Mouse (Mus musculus) gastrocnemius, adult 18-20 months (tissue): ENCODE data around the gene Maats1. TPM values are rescaled to one million over a fixed set of nuclear protein-coding genes. Genes with fewer than 3 reads are reported as not detected.

Experiments used
- DNase-seq: peaks from one replicate; pipeline ENCODE4 v3.0.0; 2021; ENCODE audit warnings: low spot score
- total RNA-seq, 2 experiments: library from RNA; stranded (reverse); gene quantifications; 2 replicates each; pipeline ENCODE4 v1.2.3; 2021

Gene Maats1
- total RNA-seq, 2 experiments from 2014 or later, result not detected

DNA sequence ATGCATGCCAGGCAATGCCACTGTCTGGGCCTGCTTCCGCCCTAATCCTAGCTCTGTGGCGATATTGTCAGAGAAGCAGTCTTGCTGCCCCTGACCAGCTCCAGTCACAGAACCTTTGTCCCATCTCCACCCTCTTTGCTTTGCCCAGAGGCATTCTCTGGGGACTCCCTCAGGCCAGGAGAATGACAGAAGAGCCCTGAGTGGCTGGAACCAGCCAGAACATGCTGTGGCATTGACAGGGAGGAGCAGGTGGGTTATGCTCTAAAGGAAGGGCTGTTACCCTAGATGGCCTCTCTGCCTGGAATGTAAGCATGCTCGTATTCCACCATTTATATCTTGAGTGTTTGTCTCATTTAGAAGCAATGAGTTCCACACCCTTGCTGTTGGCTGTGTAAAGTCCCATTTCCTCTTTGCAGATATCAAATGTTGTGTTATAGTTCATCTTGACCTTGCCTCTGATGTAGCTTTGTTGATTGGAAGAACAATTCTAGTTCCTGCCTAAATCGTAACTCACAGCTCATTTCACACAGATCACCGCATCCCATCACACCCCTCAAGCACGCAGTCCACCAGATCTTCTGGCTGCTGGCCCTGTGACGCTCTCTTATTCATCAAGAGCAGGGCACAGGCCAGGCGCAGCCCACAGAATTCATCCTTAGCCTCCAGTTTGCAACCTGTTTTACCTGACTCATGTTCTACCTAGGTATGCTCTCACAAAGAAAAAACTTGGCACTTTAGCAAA lies 28.9 kb upstream of the Maats1 start:
- peak; percentile 80 for DNase-seq

DNA sequence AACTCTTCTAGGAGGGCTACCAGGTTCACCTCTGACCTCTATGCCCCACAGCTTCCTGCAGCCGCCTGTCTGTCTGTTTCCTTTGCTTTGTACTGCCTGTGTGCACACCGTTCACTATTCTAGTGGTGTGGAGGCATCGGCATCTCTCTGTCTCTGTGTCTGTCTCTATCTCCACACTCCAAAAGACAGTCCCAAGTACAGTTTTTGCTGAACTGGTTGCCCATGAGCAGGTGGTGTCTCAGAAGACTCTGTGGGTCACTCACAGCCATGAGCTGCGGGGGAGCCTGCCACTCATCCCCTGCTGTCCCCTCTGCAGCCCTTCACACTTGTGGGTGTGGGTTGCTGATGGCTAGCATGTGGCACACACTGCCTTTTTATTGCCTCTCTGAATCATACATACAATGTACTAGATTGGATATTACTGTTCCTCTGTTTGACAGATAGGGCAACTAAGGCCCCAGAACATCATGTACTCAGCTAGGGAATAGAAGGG lies 28.1 kb upstream of the Maats1 start:
- no peak for DNase-seq

DNA sequence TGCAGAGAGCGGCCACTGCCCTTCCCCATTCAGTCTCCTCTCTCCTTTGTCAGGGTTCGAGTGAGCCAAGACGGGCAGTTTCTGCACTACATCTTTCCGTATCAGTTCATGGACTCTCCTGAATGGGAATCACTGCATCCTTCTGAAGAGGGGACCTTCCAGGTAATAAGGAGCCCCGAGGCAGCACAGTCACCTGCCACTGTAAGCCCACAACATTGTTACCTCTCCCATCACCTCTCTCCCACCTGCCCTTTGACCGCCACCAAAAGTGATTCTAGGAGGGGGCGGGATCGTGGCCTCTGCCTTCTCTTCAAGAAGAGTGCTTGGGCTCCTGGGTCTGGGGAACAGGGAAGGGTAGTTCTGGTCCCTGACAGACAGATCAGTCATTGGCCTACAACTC lies 27.5 kb upstream of the Maats1 start:
- DNase-seq, result no peak

DNA sequence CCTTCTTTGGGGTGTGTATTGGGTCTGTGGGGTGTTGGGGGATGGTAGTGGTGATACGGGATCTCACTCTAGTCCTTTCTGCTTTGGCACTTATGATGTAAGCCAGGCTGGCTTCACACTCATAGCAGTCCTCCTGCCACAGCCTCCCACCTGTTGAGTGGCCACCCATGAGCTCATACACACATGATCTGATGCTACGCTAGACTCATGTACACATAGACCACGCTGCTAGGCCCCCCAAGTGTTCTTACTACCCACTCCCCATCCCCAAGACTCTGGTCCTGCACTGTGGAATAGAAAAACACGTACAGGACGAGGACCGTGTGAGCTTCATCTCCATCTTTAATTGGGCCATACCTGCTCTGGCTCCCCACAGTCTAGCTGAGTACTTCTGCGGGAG lies 27.1 kb upstream of the Maats1 start:
- no peak for DNase-seq

DNA sequence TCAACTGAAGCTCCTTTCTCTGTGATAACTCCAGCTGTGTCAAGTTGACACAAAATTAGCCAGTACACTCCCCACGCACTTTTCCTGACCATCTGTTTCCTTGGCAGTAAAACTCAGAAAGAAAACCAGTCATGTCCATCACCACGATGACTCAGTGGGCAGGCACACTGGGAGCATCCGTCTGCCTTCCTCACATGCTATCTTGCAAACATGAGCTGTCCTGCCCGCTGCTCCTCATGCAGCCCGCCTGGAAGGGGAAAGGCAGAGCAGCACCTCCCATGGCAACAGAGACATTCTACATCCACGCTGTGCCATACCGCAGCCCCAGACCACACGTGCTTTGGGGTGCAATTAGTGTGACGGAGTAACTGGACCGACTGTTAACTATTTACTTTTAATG lies 26.4 kb upstream of the Maats1 start:
- DNase-seq, result peak; percentile 24

DNA sequence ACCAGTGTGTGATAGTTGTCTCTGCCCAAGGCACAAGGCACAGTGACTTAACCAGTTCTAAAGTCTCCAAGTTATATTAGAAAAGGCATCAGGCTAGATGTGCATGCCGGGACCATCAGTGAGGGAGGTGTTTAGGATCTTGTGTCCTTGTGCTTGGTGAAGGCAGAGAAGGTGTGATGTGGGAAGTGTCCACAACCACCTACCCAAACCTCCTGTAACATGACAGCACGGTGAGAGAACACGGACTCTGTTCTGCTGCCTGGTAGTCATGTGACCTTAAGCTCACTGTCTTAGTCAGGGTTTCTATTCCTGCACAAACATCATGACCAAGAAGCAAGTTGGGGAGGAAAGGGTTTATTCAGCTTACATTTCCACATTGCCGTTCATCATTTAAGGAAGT lies 24.3 kb upstream of the Maats1 start:
- no peak for DNase-seq

DNA sequence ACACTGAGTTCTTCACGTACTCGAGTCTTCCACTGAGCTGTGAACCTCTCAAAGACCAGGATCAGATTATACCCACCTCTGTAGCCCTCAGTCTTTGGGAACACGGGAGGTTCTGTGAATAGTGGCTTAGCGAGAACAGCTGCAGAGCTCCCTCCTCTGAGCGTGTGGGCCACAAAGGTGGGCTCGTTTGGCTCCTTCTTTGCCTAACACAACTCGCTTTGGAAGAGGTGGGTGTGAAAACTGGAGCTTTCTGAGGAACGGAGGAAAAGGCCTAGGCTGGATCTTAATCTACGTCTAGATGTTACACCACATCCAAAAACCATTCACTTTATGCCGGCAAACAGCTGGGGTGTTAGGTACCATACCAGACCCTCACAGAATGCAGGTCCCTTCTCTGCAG lies 23.4 kb upstream of the Maats1 start:
- no peak for DNase-seq

DNA sequence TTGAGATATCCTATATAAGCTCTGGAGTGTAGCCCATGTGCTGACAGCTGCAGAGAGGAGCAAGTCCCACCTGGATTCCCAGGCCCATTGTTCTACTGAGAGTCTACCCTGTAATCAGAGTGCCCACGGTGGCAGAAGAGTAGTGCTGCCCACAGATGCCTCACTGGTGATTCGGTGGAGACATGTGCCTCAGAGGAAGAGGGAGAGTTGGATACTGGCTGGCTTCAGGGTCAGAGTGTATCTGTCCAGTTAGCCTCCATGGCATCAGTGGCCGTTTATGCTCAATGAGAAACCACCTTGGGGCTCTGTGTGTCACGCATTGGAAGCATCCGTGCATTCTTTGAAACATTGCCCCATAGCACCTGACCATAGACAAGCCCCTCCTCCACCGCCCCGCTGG lies 21.7 kb upstream of the Maats1 start:
- no peak for DNase-seq

DNA sequence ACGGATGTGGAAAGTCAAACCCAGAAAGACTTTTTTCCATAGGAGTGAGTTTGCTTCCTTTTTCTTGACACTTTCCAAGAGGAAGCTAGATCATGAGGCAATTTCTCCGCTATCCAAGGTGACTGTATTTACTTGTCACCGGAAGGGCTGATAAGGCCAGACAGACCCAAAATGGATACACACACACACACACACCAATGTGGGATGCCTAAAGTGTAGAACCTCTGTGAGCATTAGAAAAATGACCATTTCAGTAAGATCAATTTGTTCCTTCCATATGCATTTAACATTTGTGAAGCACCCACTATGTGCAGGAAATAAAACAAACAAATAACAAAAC lies 21.3 kb upstream of the Maats1 start:
- no peak for DNase-seq

DNA sequence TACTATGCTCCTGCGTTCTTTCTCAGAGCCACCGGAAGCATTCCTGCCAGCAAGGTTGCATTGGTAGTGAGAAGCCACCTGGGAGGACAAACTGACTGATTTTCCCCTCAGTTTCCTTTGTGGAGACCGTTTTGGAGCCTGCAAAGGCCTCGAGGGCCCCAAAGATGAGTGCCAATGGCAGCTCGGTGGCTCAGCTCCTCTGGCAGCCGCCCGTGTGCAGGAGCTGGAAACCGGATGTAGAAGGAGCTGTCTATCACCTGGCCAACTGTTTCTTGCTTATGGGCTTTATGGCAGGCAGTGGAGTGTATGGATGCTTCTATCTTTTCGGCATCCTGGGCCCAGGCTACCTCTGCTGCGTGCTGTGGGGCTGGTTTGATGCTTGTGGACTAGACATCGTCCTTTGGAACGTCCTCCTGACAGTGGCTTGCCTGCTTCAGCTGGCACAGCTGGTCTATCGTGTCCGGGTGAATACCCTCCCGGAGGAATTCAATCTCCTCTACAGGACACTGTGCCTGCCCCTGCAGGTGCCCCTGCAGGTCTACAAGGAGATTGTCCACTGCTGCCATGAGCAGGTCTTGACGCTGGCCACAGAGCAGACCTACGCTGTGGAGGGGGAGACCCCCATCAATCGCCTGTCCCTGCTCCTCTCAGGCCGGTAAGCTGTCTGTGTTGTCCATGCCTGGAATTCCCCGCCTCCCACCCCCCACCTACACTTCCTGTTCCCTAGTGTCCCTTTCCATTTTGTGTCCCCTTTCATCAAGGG lies 20.7 kb upstream of the Maats1 start:
- DNase-seq, result no peak

DNA sequence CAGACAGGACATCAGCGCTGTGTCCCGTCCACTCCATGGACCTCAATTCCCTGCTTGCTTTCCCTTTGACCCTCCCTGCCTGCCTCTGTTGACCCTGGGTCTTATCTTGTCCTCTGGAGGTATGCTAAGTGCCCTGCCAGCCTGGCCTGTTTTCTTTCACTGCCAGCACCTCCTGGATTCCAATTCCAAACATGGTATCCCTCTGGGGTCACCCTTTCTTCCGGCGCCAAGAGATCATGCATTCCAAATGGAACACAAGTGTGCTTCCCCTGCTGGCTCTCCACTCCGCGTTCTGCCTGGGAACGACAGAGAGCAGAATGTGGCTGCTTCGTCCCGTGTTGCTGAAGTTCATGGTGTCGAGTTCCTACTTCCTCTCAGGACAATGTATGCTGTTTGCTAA lies 20.0 kb upstream of the Maats1 start, which contains the start of gene Popdc2:
TSS of gene Popdc2 (plus strand) at position 277 of the 400 bp plus-strand sequence.
- DNase-seq, result peak; percentile 61

DNA sequence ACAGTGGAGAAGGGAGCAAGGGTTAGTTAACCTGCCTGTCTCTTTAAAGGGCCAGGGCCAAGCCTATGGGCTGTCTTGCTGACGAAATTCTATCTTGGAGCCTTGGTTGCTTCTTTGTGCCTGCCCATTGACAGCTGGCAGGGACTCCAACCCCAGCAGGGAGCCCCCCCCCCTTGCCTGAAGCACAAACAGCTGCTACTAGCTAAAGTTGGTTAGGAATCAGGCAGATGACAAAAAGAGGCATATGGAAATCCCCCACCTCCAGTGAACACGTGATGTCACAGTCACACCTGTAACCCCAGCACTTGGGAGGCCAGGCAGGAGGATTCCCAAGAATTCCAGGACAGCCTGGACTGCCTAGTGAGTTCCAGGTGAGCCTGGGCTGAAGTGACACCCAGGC lies 18.4 kb upstream of the Maats1 start:
- DNase-seq, result no peak

DNA sequence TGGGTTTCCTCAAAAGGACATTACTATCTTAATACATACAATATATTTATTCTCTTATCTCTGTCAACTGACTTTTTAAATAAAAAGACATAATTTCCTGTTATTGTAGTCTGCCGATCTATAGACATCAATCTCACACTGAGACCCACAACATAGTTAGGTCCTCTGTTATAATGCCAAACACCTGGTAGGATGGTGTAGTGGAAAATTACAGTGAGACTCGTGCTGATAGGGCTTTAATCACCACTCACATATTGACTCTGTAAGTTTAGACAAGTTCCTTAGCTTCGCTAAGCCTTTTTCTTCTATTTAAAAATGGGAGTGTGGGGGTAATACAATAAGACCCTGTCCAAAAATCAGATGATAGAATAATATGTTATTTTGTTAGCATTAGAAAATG lies 17.9 kb upstream of the Maats1 start:
- no peak for DNase-seq

DNA sequence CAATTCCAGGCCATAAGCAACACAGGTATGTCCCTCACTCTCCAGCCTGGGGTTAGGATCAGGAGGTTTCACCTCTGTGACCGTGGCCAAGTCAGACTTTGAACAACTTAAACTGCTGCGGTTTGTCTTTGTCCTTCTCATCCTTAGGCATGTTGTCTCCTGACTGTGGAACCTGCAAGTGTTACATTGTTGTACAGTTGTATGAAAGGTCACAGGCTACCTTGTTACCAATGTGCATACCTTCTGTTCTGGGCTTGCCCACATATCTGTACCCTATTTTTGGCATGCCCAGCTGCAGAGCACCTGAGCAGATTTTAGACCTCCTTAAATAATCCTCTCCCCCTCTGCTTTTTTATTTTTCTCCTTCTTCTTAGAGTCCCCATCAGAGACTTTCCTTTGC lies 17.3 kb upstream of the Maats1 start:
- DNase-seq, result no peak

DNA sequence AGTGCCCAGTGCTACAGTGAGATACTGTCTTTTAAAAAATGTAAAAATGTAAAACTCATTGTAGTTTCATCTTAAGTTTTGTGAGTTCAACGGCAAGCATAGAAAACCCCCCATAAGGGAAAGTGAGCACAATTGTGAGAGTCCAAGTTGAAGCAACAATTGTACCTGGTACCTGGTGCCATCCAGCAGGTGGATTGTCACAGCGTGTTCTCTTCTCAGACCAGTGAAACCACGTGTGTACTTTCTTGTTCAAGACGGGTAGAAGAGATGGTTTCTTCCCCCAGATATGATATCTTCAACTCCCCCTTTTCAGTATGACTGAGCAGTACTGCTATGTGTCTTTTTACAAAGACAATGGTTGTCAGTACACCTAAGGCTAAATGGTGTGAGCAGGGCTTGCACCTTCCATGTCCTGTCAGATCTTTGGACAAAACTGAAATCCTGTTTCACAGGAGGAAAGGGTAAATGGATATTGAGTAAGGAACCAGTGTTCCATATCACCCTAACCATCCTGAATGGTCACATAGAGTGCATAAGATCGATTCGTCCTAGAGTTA lies 16.4 kb upstream of the Maats1 start:
- no peak for DNase-seq

DNA sequence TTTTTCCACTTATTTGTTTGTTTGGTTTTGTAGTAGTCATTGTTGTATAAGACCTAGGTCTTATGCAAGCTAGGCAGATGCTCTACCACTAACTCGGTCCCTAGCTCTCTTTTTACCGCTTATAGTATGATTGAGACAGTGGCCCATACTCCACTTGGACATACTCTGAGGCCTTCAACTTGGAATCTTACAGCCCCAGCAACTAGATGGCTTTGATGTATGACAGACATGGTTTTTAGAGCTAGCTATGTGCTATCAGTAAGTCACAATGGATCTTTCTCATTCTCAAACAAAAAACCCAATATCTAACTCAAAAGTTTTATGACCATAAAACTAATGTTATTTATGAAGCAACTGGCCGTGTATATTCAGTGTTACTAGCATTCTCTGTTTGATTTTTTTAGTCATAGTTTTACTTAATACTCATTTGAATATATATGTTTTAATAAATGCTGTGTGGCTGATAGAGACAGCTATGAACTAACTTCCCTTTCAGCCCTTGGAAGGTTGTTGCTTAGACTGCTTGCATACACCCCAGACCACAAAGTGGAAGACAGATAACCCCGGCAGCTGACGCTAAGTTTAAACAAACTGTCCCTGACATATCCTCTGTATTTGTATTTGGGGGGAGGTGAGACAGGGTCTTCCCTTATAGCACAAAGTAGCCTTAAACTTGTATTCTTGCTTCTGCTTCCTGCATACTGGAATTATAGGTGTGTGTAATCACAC lies 12.4 kb upstream of the Maats1 start:
- no peak for DNase-seq

DNA sequence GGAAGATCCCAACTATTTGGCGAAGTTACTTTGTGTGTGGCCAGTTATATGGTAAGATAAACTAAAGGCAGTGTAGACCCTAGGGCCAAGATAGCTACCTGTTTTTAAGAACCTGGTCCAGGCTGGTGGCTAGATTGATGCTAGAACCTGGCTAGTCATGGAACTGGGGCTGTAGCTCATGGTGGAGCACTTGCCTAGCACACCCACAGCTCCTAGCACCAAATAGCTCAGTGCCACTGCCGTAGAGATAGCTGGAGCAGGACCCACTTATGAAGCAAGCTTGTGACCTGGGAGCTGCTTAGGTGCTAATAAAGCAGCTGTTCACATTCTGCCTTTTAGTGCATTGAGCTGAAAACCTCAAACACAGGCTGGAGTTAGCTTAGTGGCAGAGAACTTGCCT lies 11.7 kb upstream of the Maats1 start:
- no peak for DNase-seq

DNA sequence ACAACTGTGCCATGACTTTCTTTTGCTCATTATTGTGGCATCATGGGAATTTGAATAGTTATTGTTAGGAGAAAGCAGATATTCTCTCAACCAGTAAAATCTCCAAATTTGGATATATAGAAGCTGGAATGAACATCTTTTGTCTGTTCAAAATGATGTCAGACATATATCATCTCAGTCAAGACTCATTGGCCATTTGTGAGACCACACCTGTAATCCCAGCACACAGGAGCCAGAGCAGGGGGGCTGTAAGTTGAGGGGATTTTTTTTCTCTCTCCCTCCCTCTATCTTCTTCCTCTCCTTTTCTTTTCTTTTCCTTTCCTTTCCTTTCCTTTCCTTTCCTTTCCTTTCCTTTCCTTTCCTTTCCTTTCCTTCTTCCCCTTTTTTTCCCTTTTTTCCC lies 10.9 kb upstream of the Maats1 start:
- DNase-seq, result no peak

DNA sequence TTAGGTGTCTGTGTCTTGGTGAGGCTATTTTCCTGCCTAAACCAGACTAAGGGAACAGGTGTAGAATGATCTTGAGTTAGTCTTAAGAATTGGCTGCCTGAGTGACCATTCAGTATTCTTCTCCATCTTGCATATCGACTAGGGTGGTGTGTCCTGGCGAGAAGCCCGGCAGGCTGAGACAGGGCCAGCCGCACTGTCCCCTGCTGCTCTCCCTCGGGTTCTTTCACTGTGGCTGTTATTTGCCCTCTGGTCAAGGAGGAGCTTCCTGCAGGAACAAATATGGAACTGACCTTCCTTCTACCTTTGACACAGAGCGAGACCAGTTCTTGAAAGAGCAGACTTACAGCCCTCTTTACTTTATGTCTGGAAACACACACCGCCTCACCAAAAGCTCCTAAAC lies 10.1 kb upstream of the Maats1 start:
- no peak for DNase-seq

DNA sequence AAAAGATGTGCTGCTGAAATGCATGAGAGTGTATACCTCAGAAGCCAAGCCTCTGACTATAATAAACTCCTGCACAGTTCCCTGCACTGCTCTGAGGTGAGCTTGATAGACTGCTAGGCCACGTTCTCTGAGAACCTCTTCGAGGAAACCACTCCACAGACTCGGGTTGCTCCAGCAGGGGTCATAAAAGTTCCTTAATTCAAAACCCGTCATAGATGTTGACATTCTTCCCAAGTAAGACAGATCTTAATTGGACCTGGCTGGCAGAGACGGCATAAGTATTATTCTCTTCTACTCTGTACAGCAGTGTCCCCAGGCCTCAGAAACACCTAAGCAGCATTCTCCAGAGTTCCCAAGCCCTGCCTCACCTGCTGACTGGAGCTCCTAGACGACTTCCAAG lies 9.0 kb upstream of the Maats1 start:
- DNase-seq, result no peak

DNA sequence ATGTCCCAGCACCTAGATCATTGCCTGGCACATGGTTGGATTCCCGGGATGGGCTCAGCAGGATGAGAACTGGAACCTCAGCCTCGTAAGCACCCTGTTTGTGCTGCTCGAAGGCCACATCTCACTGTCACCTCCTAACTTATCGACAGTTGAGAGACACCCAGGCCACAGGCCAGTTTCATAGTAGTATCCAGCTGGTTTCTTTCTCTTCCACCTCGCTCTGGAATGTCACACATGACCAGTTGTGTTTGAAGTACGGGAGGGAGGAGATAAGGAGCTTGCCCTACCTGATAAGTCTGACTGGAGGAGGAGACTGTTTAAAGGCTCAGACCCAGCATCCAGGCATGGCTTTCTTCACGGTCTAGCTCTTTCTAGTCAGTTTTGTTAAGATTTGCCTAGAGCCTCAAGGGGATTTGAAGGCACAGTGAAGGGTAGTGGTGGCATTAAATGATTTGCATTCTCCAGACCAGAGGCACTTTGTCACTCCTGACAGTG lies 8.5 kb upstream of the Maats1 start:
- no peak for DNase-seq

DNA sequence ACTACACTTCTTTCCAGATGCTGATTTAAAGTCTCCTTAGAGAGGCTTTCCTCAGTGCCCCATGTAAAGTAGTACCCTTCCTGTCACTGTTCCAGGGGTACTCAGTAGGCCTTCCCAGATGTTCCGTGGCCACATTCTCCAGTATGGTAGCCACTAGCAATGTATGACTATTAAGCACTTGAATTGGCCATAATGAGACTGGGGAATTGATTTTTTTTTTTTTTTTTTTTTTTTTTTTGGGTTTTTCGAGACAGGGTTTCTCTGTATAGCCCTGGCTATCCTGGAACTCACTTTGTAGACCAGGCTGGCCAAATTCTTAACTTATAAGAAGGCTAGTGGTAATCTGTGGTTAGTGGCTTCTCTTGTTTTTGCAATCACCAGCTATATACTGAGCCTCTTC lies 7.9 kb upstream of the Maats1 start:
- DNase-seq, result no peak
